8 mouse cellular contexts compared by ENCODE assay signal in genomic region chr6:72362132-72363028, GRCm38 (mm10). TPM values are rescaled to one million over a fixed set of nuclear protein-coding genes. Genes with fewer than 3 reads are reported as not detected.
DNase-seq lines count a peak whose midpoint lies in the region; ATAC-seq lines count a peak whose summit lies in the region.

No protein-coding gene starts in this region.

- peak overlapping the region; percentile 65 for H3K9ac ChIP-seq in kidney, embryonic 15.5 days

- DNase-seq in B cell, adult 2 months: peak; percentile 88 to 92
- peak; percentile 99 for DNase-seq in brain, adult 2 months (ENCODE audit: low read depth, low spot score)
- peak; percentile 99 for DNase-seq in heart, embryonic 10.5 days (ENCODE audit: low spot score)
- DNase-seq in liver: peak; percentile 95
- peak; percentile 94 to 95 for DNase-seq in spleen, postnatal 4 days (ENCODE audit: low spot score in 2 of 2)

- ATAC-seq in erythroblast, adult 5-6 weeks (replicated peaks; ENCODE audit: low FRiP score, poor library complexity, severe bottlenecking): peak; percentile 93
- ATAC-seq in kidney, embryonic 15.5 days (replicated peaks; ENCODE audit: low FRiP score): peak; percentile 98
- peak; percentile 98 for ATAC-seq in monocyte, adult 5-6 weeks (replicated peaks; ENCODE audit: insufficient number of reproducible peaks, low FRiP score, low TSS enrichment, poor library complexity, severe bottlenecking)

- no peaks in the 10 kb centered on the region for H3K27me3 ChIP-seq in heart, embryonic 10.5 days (ENCODE audit: insufficient read depth, poor library complexity, severe bottlenecking)
- no peaks in the 10 kb centered on the region for H3K27me3 ChIP-seq in kidney, embryonic 15.5 days

- peak overlapping the region; percentile 89 for H3K27ac ChIP-seq in heart, embryonic 10.5 days
- peak overlapping the region; percentile 90 for H3K27ac ChIP-seq in kidney, embryonic 15.5 days

- under 1% methylated on average over 42 of the region's 42 CpGs for WGBS in heart, embryonic 10.5 days
- under 1% methylated on average over 42 of the region's 42 CpGs for WGBS in kidney, embryonic 15.5 days

- H3K36me3 ChIP-seq in heart, embryonic 10.5 days: peaks cover 36% of the 10 kb centered on the region
- peaks cover 33% of the 10 kb centered on the region for H3K36me3 ChIP-seq in kidney, embryonic 15.5 days

- peak overlapping the region; percentile 81 for H3K4me2 ChIP-seq in kidney, embryonic 15.5 days

- H3K9me3 ChIP-seq in heart, embryonic 10.5 days: no peaks in the 10 kb centered on the region
- no peaks in the 10 kb centered on the region for H3K9me3 ChIP-seq in kidney, embryonic 15.5 days (replicated peaks)

- H3K4me1 ChIP-seq in heart, embryonic 10.5 days: peaks cover 34% of the 10 kb centered on the region
- peaks cover 26% of the 10 kb centered on the region for H3K4me1 ChIP-seq in kidney, embryonic 15.5 days

- peak overlapping the region; percentile 88 for H3K4me3 ChIP-seq in heart, embryonic 10.5 days
- peak overlapping the region; percentile 72 for H3K4me3 ChIP-seq in kidney, embryonic 15.5 days (replicated peaks)

RNA-seq across cellular contexts. Expression of gene Rnf181, which starts 4.4 kb away (rescaled TPM):
- 37.1 and 51.6 TPM in 2 replicates for total RNA-seq in erythroblast, adult 5-6 weeks (2015; ENCODE audit: low replicate concordance)
- total RNA-seq in erythroblast, adult 5-6 weeks (2017; ENCODE audit: low replicate concordance): 44.0 and 47.3 TPM in 2 replicates
- 119 and 127 TPM in 2 replicates for polyA plus RNA-seq in heart, embryonic 10.5 days (2016; fragmentation: Nextera tagmentation; extraction: Ambion mirVana)
- polyA plus RNA-seq in kidney, embryonic 15.5 days (2015; fragmentation: Nextera tagmentation; extraction: Ambion mirVana): 116 and 130 TPM in 2 replicates
- 51.8 to 77.7 TPM (median 56.1 TPM) in 3 replicates for total RNA-seq in monocyte, adult 5-6 weeks (2017)

RNA-seq across cellular contexts. Expression of gene Tmem150a, which starts 7.1 kb away (rescaled TPM):
- total RNA-seq in erythroblast, adult 5-6 weeks (2015; ENCODE audit: low replicate concordance): 1.5 TPM in 1 of 2 replicates, not detected in the other
- total RNA-seq in erythroblast, adult 5-6 weeks (2017; ENCODE audit: low replicate concordance): 1.4 TPM in 1 of 2 replicates, not detected in the other
- polyA plus RNA-seq in heart, embryonic 10.5 days (2016; fragmentation: Nextera tagmentation; extraction: Ambion mirVana): 15.7 and 24.9 TPM in 2 replicates
- 24.0 and 26.7 TPM in 2 replicates for polyA plus RNA-seq in kidney, embryonic 15.5 days (2015; fragmentation: Nextera tagmentation; extraction: Ambion mirVana)
- total RNA-seq in monocyte, adult 5-6 weeks (2017): 1.4 to 2.3 TPM in 2 of 3 replicates, not detected in the other

RNA-seq across cellular contexts. Expression of gene 0610030E20Rik, which starts 15.3 kb away (rescaled TPM):
- 9.2 and 11.5 TPM in 2 replicates for total RNA-seq in erythroblast, adult 5-6 weeks (2015; ENCODE audit: low replicate concordance)
- 8.8 and 15.0 TPM in 2 replicates for total RNA-seq in erythroblast, adult 5-6 weeks (2017; ENCODE audit: low replicate concordance)
- polyA plus RNA-seq in heart, embryonic 10.5 days (2016; fragmentation: Nextera tagmentation; extraction: Ambion mirVana): 17.3 and 24.9 TPM in 2 replicates
- polyA plus RNA-seq in kidney, embryonic 15.5 days (2015; fragmentation: Nextera tagmentation; extraction: Ambion mirVana): 27.6 and 29.8 TPM in 2 replicates
- total RNA-seq in monocyte, adult 5-6 weeks (2017): 14.0 to 33.3 TPM (median 20.1 TPM) in 3 replicates

RNA-seq across cellular contexts. Expression of gene Usp39, which starts 17.4 kb away (rescaled TPM):
- total RNA-seq in erythroblast, adult 5-6 weeks (2015; ENCODE audit: low replicate concordance): 25.4 and 28.0 TPM in 2 replicates
- 27.8 and 34.2 TPM in 2 replicates for total RNA-seq in erythroblast, adult 5-6 weeks (2017; ENCODE audit: low replicate concordance)
- 43.5 and 53.9 TPM in 2 replicates for polyA plus RNA-seq in heart, embryonic 10.5 days (2016; fragmentation: Nextera tagmentation; extraction: Ambion mirVana)
- polyA plus RNA-seq in kidney, embryonic 15.5 days (2015; fragmentation: Nextera tagmentation; extraction: Ambion mirVana): 46.3 and 50.3 TPM in 2 replicates
- total RNA-seq in monocyte, adult 5-6 weeks (2017): 22.6 to 41.7 TPM (median 35.3 TPM) in 3 replicates

RNA-seq across cellular contexts. Expression of gene Vamp5, which starts 17.9 kb away (rescaled TPM):
- total RNA-seq in erythroblast, adult 5-6 weeks (2015; ENCODE audit: low replicate concordance): 55.7 and 57.1 TPM in 2 replicates
- 9.5 and 21.2 TPM in 2 replicates for total RNA-seq in erythroblast, adult 5-6 weeks (2017; ENCODE audit: low replicate concordance)
- polyA plus RNA-seq in heart, embryonic 10.5 days (2016; fragmentation: Nextera tagmentation; extraction: Ambion mirVana): 40.5 and 44.7 TPM in 2 replicates
- polyA plus RNA-seq in kidney, embryonic 15.5 days (2015; fragmentation: Nextera tagmentation; extraction: Ambion mirVana): 35.0 and 40.7 TPM in 2 replicates
- 6.6 to 20.9 TPM (median 13.2 TPM) in 3 replicates for total RNA-seq in monocyte, adult 5-6 weeks (2017)

Comparison
In these comparisons a context has a peak if more than half of its experiments do, and no peak if none do; other contexts are left out.
1. Peak in every context shown above with its lines: DNase-seq, ATAC-seq, H3K4me3 ChIP-seq and H3K27ac ChIP-seq.